Mouse (Mus musculus): ENCODE measurements around the gene Hyal3. TPM values are rescaled to one million over a fixed set of nuclear protein-coding genes. Genes with fewer than 3 reads are reported as not detected.

Gene Hyal3
- polyA plus RNA-seq, 1 experiment from 2014 or later = 2.8 TPM

- peak overlapping the region; percentile 99 for H3K4me2 ChIP-seq
- H3K27me3 ChIP-seq = no peaks in the 10 kb centered on the region
- peak overlapping the region; percentile 91 for H3K27ac ChIP-seq
- H3K9ac ChIP-seq = peak overlapping the region; percentile 68
- H3K36me3 ChIP-seq = peaks cover 58% of the 10 kb centered on the region
- peak overlapping the region; percentile 17 for H3K4me3 ChIP-seq
- peaks cover 66% of the 10 kb centered on the region for H3K4me1 ChIP-seq
- peak; percentile 27; the same call in 1 of the 2 replicates for ATAC-seq (ENCODE audit: insufficient number of reproducible peaks, insufficient read depth, low FRiP score, low TSS enrichment, low read depth)
- no peaks in the 10 kb centered on the region for H3K9me3 ChIP-seq
- WGBS = 37% methylated on average over 15 of the region's 15 CpGs
Measured at GRCm38 (mm10) chr9:107626158-107626843, 45.7 kb downstream of the Hyal3 start.

- ATAC-seq (ENCODE audit: insufficient number of reproducible peaks, insufficient read depth, low FRiP score, low TSS enrichment, low read depth) = peak; percentile 80
- Histone ChIP-seq H3K36me3 (peaks cover 61% of the 10 kb centered on the region), H3K27ac (peak overlapping the region; percentile 91), H3K9ac (peak overlapping the region; percentile 68), H3K4me2 (peak overlapping the region; percentile 99), H3K4me3 (peak overlapping the region; percentile 17), H3K9me3 (no peaks in the 10 kb centered on the region), H3K27me3 (no peaks in the 10 kb centered on the region), H3K4me1 (peaks cover 72% of the 10 kb centered on the region)
- WGBS = 0% methylated on average over 2 of the region's 2 CpGs
Measured at GRCm38 (mm10) chr9:107626844-107627277, 46.2 kb downstream of the Hyal3 start.

- H3K9ac ChIP-seq = peak overlapping the region; percentile 68
- WGBS = 41% methylated on average over 20 of the region's 20 CpGs
- peak overlapping the region; percentile 91 for H3K27ac ChIP-seq
- H3K4me2 ChIP-seq = peak overlapping the region; percentile 99
- no peaks in the 10 kb centered on the region for H3K27me3 ChIP-seq
- ATAC-seq (ENCODE audit: insufficient number of reproducible peaks, insufficient read depth, low FRiP score, low TSS enrichment, low read depth) = no peak
- no peaks in the 10 kb centered on the region for H3K9me3 ChIP-seq
- H3K36me3 ChIP-seq = peaks cover 54% of the 10 kb centered on the region
- peaks cover 79% of the 10 kb centered on the region for H3K4me1 ChIP-seq
- H3K4me3 ChIP-seq = no peak overlapping the region
Measured at GRCm38 (mm10) chr9:107627387-107628255, 47.0 kb downstream of the Hyal3 start.

- 48% methylated on average over 12 of the region's 15 CpGs for WGBS
Measured at GRCm38 (mm10) chr9:107628721-107629410, 48.2 kb downstream of the Hyal3 start.

GRCm38 (mm10) chr9:107629411-107629730 lies 48.8 kb downstream of the Hyal3 start:
- no peak for ATAC-seq (ENCODE audit: insufficient number of reproducible peaks, insufficient read depth, low FRiP score, low TSS enrichment, low read depth)
- Histone ChIP-seq H3K9me3 (no peaks in the 10 kb centered on the region), H3K4me1 (peaks cover 92% of the 10 kb centered on the region), H3K27me3 (no peaks in the 10 kb centered on the region), H3K4me3 (no peak overlapping the region), H3K36me3 (peaks cover 39% of the 10 kb centered on the region), H3K9ac (peak overlapping the region; percentile 66; the same call in 1 of the 2 replicates), H3K27ac (peak overlapping the region; percentile 91), H3K4me2 (peak overlapping the region; percentile 99)
- WGBS = 31% methylated on average over 4 of the region's 4 CpGs

More at GRCm38 (mm10) chr9:107628721-107629410, 48.2 kb downstream of the Hyal3 start:
- peaks cover 44% of the 10 kb centered on the region for H3K36me3 ChIP-seq
- no peaks in the 10 kb centered on the region for H3K9me3 ChIP-seq
- H3K27me3 ChIP-seq = no peaks in the 10 kb centered on the region
- no peak for ATAC-seq (ENCODE audit: insufficient number of reproducible peaks, insufficient read depth, low FRiP score, low TSS enrichment, low read depth)
- H3K9ac ChIP-seq = peak overlapping the region; percentile 68
- no peak overlapping the region for H3K4me3 ChIP-seq
- H3K4me2 ChIP-seq = peak overlapping the region; percentile 99
- peak overlapping the region; percentile 91 for H3K27ac ChIP-seq
- peaks cover 88% of the 10 kb centered on the region for H3K4me1 ChIP-seq

- H3K9me3 ChIP-seq = no peaks in the 10 kb centered on the region
- no peaks in the 10 kb centered on the region for H3K27me3 ChIP-seq
- H3K4me3 ChIP-seq = peak overlapping the region; percentile 21
- H3K4me1 ChIP-seq = peaks cover 88% of the 10 kb centered on the region
- 20% methylated on average over 14 of the region's 14 CpGs for WGBS
- H3K27ac ChIP-seq = peak overlapping the region; percentile 91
- H3K36me3 ChIP-seq = peaks cover 33% of the 10 kb centered on the region
- peak overlapping the region; percentile 99 for H3K4me2 ChIP-seq
- H3K9ac ChIP-seq = peak overlapping the region; percentile 66
- ATAC-seq (ENCODE audit: insufficient number of reproducible peaks, insufficient read depth, low FRiP score, low TSS enrichment, low read depth) = no peak
Measured at GRCm38 (mm10) chr9:107629901-107630425, 49.3 kb downstream of the Hyal3 start.

- Histone ChIP-seq H3K36me3 (peaks cover 27% of the 10 kb centered on the region), H3K4me2 (peak overlapping the region; percentile 99), H3K27me3 (no peaks in the 10 kb centered on the region), H3K4me3 (peak overlapping the region; percentile 21; the same call in 1 of the 2 replicates), H3K4me1 (peaks cover 83% of the 10 kb centered on the region), H3K9ac (peak overlapping the region; percentile 66), H3K9me3 (no peaks in the 10 kb centered on the region), H3K27ac (peak overlapping the region; percentile 91)
- WGBS = 3% methylated on average over 4 of the region's 4 CpGs
- no peak for ATAC-seq (ENCODE audit: insufficient number of reproducible peaks, insufficient read depth, low FRiP score, low TSS enrichment, low read depth)
Measured at GRCm38 (mm10) chr9:107630576-107630975, 50.0 kb downstream of the Hyal3 start.

GRCm38 (mm10) chr9:107631311-107631826 lies 50.8 kb downstream of the Hyal3 start:
- Histone ChIP-seq H3K4me3 (0 out of 2 replicates have a peak overlapping the region, but pooled peaks have one; percentile 84), H3K27ac (peak overlapping the region; percentile 91), H3K36me3 (peaks cover 22% of the 10 kb centered on the region), H3K9ac (0 out of 2 replicates have a peak overlapping the region, but pooled peaks have one; percentile 40), H3K9me3 (no peaks in the 10 kb centered on the region), H3K4me1 (peaks cover 83% of the 10 kb centered on the region), H3K27me3 (no peaks in the 10 kb centered on the region), H3K4me2 (peak overlapping the region; percentile 99)
- no peak for ATAC-seq (ENCODE audit: insufficient number of reproducible peaks, insufficient read depth, low FRiP score, low TSS enrichment, low read depth)
- WGBS = 54% methylated on average over 9 of the region's 9 CpGs

GRCm38 (mm10) chr9:107631861-107632260 lies 51.2 kb downstream of the Hyal3 start:
- H3K9ac ChIP-seq = peak overlapping the region; percentile 93
- H3K4me2 ChIP-seq = peak overlapping the region; percentile 99
- peaks cover 81% of the 10 kb centered on the region for H3K4me1 ChIP-seq

GRCm38 (mm10) chr9:107632478-107632877 lies 51.9 kb downstream of the Hyal3 start:
- Histone ChIP-seq H3K27ac (peak overlapping the region; percentile 91), H3K4me2 (peak overlapping the region; percentile 99), H3K4me3 (peak overlapping the region; percentile 84), H3K27me3 (no peaks in the 10 kb centered on the region), H3K4me1 (peaks cover 78% of the 10 kb centered on the region), H3K9me3 (no peaks in the 10 kb centered on the region), H3K36me3 (peaks cover 22% of the 10 kb centered on the region), H3K9ac (peak overlapping the region; percentile 93)
- no peak for ATAC-seq (ENCODE audit: insufficient number of reproducible peaks, insufficient read depth, low FRiP score, low TSS enrichment, low read depth)
- 74% methylated on average over 6 of the region's 6 CpGs for WGBS

More at GRCm38 (mm10) chr9:107631861-107632260, 51.2 kb downstream of the Hyal3 start:
- WGBS = 84% methylated on average over 8 of the region's 8 CpGs
- no peak for ATAC-seq (ENCODE audit: insufficient number of reproducible peaks, insufficient read depth, low FRiP score, low TSS enrichment, low read depth)
- Histone ChIP-seq H3K9me3 (no peaks in the 10 kb centered on the region), H3K27me3 (no peaks in the 10 kb centered on the region), H3K4me3 (peak overlapping the region; percentile 84; the same call in 1 of the 2 replicates), H3K27ac (peak overlapping the region; percentile 91), H3K36me3 (peaks cover 22% of the 10 kb centered on the region)
